Mouse (Mus musculus): ENCODE measurements at regions not wholly inside any gene's neighbourhood (a gene's known extent, or its start where the extent isn't known, plus 50 kb on each side); places are given as distances from the start of the nearest gene placed in this dataset.
A peak's percentile ranks its signal among the peaks of the same experiment; 100 is the strongest.
"Not testable (repeated sequence)": the region's sequence is repeated elsewhere in the genome, so short reads cannot be mapped to it uniquely, and the experiment has no call there.

- Histone ChIP-seq H3K4me1 (no peaks in the 10 kb centered on the region), H3K36me3 (no peaks in the 10 kb centered on the region), H3K27ac (no peak overlapping the region), H3K9me3 (replicated peaks) (no peaks in the 10 kb centered on the region), H3K27me3 (no peaks in the 10 kb centered on the region), H3K9ac (no peak overlapping the region), H3K4me3 (no peak overlapping the region), H3K4me2 (replicated peaks) (no peak overlapping the region)
- ATAC-seq (ENCODE audit: low FRiP score): no peak
- 84% methylated on average over 11 of the region's 11 CpGs for WGBS
Observed at GRCm38 (mm10) chr12:65426884-65427283, 201.6 kb downstream of the Wdr20rt start.

- Histone ChIP-seq H3K9ac (no peak overlapping the region), H3K27me3 (no peaks in the 10 kb centered on the region), H3K4me3 (peak overlapping the region; percentile 13), H3K27ac (no peak overlapping the region), H3K4me2 (replicated peaks) (peak overlapping the region; percentile 43), H3K4me1 (no peaks in the 10 kb centered on the region), H3K36me3 (no peaks in the 10 kb centered on the region), H3K9me3 (replicated peaks) (no peaks in the 10 kb centered on the region)
- WGBS: 42% methylated on average over 23 of the region's 23 CpGs
- peak; percentile 32; the same call in 1 of the 2 replicates for ATAC-seq (ENCODE audit: low FRiP score)
Observed at GRCm38 (mm10) chr12:65428214-65428981, 203.1 kb downstream of the Wdr20rt start.

GRCm38 (mm10) chr12:65450845-65451244 lies 225.5 kb downstream of the Wdr20rt start:
- H3K27me3 ChIP-seq: no peaks in the 10 kb centered on the region
- no peak overlapping the region for H3K4me2 ChIP-seq (replicated peaks)
- WGBS: 85% methylated on average over 4 of the region's 4 CpGs
- H3K4me1 ChIP-seq: no peaks in the 10 kb centered on the region
- no peak overlapping the region for H3K4me3 ChIP-seq
- H3K9ac ChIP-seq: no peak overlapping the region
- no peak overlapping the region for H3K27ac ChIP-seq
- no peaks in the 10 kb centered on the region for H3K36me3 ChIP-seq
- ATAC-seq (ENCODE audit: low FRiP score): no peak
- no peaks in the 10 kb centered on the region for H3K9me3 ChIP-seq (replicated peaks)

- no peaks in the 10 kb centered on the region for H3K4me1 ChIP-seq
- H3K9me3 ChIP-seq (replicated peaks): no peaks in the 10 kb centered on the region
- H3K36me3 ChIP-seq: no peaks in the 10 kb centered on the region
- 90% methylated on average over 3 of the region's 3 CpGs for WGBS
- ATAC-seq (ENCODE audit: low FRiP score): no peak
- no peak overlapping the region for H3K27ac ChIP-seq
- no peak overlapping the region for H3K4me2 ChIP-seq (replicated peaks)
- no peak overlapping the region for H3K4me3 ChIP-seq
- no peaks in the 10 kb centered on the region for H3K27me3 ChIP-seq
- no peak overlapping the region for H3K9ac ChIP-seq
Observed at GRCm38 (mm10) chr12:65455683-65456082, 230.4 kb downstream of the Wdr20rt start.

- no peaks in the 10 kb centered on the region for H3K9me3 ChIP-seq (replicated peaks)
Observed at GRCm38 (mm10) chr12:65456956-65457355, 231.6 kb downstream of the Wdr20rt start.

GRCm38 (mm10) chr12:65464246-65464645 lies 238.9 kb downstream of the Wdr20rt start:
- H3K4me3 ChIP-seq: no peak overlapping the region
- no peaks in the 10 kb centered on the region for H3K27me3 ChIP-seq
- H3K36me3 ChIP-seq: no peaks in the 10 kb centered on the region
- no peaks in the 10 kb centered on the region for H3K4me1 ChIP-seq
- 70% methylated on average over 2 of the region's 2 CpGs for WGBS
- H3K27ac ChIP-seq: no peak overlapping the region
- ATAC-seq (ENCODE audit: low FRiP score): no peak
- H3K4me2 ChIP-seq (replicated peaks): no peak overlapping the region
- no peak overlapping the region for H3K9ac ChIP-seq
- H3K9me3 ChIP-seq (replicated peaks): no peaks in the 10 kb centered on the region

More at GRCm38 (mm10) chr12:65456956-65457355, 231.6 kb downstream of the Wdr20rt start:
- H3K36me3 ChIP-seq: no peaks in the 10 kb centered on the region
- H3K9ac ChIP-seq: no peak overlapping the region
- no peaks in the 10 kb centered on the region for H3K4me1 ChIP-seq
- no peak overlapping the region for H3K27ac ChIP-seq
- 82% methylated on average over 3 of the region's 3 CpGs for WGBS
- H3K4me3 ChIP-seq: no peak overlapping the region
- no peak for ATAC-seq (ENCODE audit: low FRiP score)
- H3K27me3 ChIP-seq: no peaks in the 10 kb centered on the region
- H3K4me2 ChIP-seq (replicated peaks): no peak overlapping the region

GRCm38 (mm10) chr12:65478674-65479073 lies 253.4 kb downstream of the Wdr20rt start:
- H3K4me2 ChIP-seq (replicated peaks); H3K9ac ChIP-seq; H3K27me3 ChIP-seq; H3K4me1 ChIP-seq; H3K4me3 ChIP-seq; H3K9me3 ChIP-seq (replicated peaks); H3K36me3 ChIP-seq; H3K27ac ChIP-seq; ATAC-seq (ENCODE audit: low FRiP score): not testable (repeated sequence)
- WGBS: 52% methylated on average over 9 of the region's 9 CpGs

GRCm38 (mm10) chr12:65480829-65481228 lies 255.5 kb downstream of the Wdr20rt start:
- no peak for ATAC-seq (ENCODE audit: low FRiP score)
- Histone ChIP-seq H3K4me3 (no peak overlapping the region), H3K9me3 (replicated peaks) (no peaks in the 10 kb centered on the region), H3K27me3 (no peaks in the 10 kb centered on the region), H3K4me1 (no peaks in the 10 kb centered on the region), H3K4me2 (replicated peaks) (no peak overlapping the region), H3K27ac (no peak overlapping the region), H3K36me3 (no peaks in the 10 kb centered on the region), H3K9ac (no peak overlapping the region)
- WGBS: 79% methylated on average over 4 of the region's 4 CpGs

GRCm38 (mm10) chr12:65491092-65491491 lies 265.8 kb downstream of the Wdr20rt start:
- no peak for ATAC-seq (ENCODE audit: low FRiP score)
- H3K4me2 ChIP-seq (replicated peaks): no peak overlapping the region

GRCm38 (mm10) chr12:65494388-65495030 lies 269.2 kb downstream of the Wdr20rt start:
- 86% methylated on average over 5 of the region's 5 CpGs for WGBS
- Histone ChIP-seq H3K4me1 (no peaks in the 10 kb centered on the region), H3K36me3 (no peaks in the 10 kb centered on the region), H3K9ac (no peak overlapping the region), H3K27me3 (no peaks in the 10 kb centered on the region), H3K27ac (no peak overlapping the region), H3K4me2 (replicated peaks) (no peak overlapping the region), H3K9me3 (replicated peaks) (no peaks in the 10 kb centered on the region), H3K4me3 (no peak overlapping the region)
- ATAC-seq (ENCODE audit: low FRiP score): no peak

More at GRCm38 (mm10) chr12:65491092-65491491, 265.8 kb downstream of the Wdr20rt start:
- no peaks in the 10 kb centered on the region for H3K27me3 ChIP-seq
- no peaks in the 10 kb centered on the region for H3K36me3 ChIP-seq
- no peak overlapping the region for H3K4me3 ChIP-seq
- no peak overlapping the region for H3K9ac ChIP-seq
- no peak overlapping the region for H3K27ac ChIP-seq
- H3K9me3 ChIP-seq (replicated peaks): no peaks in the 10 kb centered on the region
- no peaks in the 10 kb centered on the region for H3K4me1 ChIP-seq
- WGBS: 76% methylated on average over 2 of the region's 2 CpGs

- Histone ChIP-seq H3K4me1 (no peaks in the 10 kb centered on the region), H3K27me3 (no peaks in the 10 kb centered on the region), H3K4me2 (replicated peaks) (no peak overlapping the region), H3K4me3 (no peak overlapping the region), H3K9ac (no peak overlapping the region), H3K9me3 (replicated peaks) (no peaks in the 10 kb centered on the region), H3K36me3 (no peaks in the 10 kb centered on the region), H3K27ac (no peak overlapping the region)
- ATAC-seq (ENCODE audit: low FRiP score): no peak
- WGBS: 80% methylated on average over 6 of the region's 6 CpGs
Observed at GRCm38 (mm10) chr12:65496613-65497012, 271.3 kb downstream of the Wdr20rt start.

- Histone ChIP-seq H3K27me3 (no peaks in the 10 kb centered on the region), H3K4me3 (no peak overlapping the region), H3K9ac (no peak overlapping the region), H3K4me2 (replicated peaks) (no peak overlapping the region), H3K27ac (no peak overlapping the region), H3K9me3 (replicated peaks) (no peaks in the 10 kb centered on the region), H3K4me1 (no peaks in the 10 kb centered on the region), H3K36me3 (no peaks in the 10 kb centered on the region)
- whole genome bisulfite sequencing: 84% methylated on average over 6 of the region's 6 CpGs
- no peak for ATAC-seq (ENCODE audit: low FRiP score)
Observed at GRCm38 (mm10) chr12:65497602-65498001, 272.3 kb downstream of the Wdr20rt start.

- ATAC-seq (ENCODE audit: low FRiP score): no peak
- WGBS: 51% methylated on average over 2 of the region's 2 CpGs
- no peaks in the 10 kb centered on the region for H3K36me3 ChIP-seq
- H3K4me1 ChIP-seq: no peaks in the 10 kb centered on the region
- H3K9me3 ChIP-seq (replicated peaks): no peaks in the 10 kb centered on the region
- no peak overlapping the region for H3K4me3 ChIP-seq
- H3K4me2 ChIP-seq (replicated peaks): no peak overlapping the region
- H3K27me3 ChIP-seq: no peaks in the 10 kb centered on the region
- no peak overlapping the region for H3K27ac ChIP-seq
- H3K9ac ChIP-seq: no peak overlapping the region
Observed at GRCm38 (mm10) chr12:65501459-65501858, 276.1 kb downstream of the Wdr20rt start.
